Mouse (Mus musculus): ENCODE results near the gene Polr2a.

The Polr2a gene

GRCm38 (mm10) chr11:69758478-69758970 lies at the start of gene Polr2a:
Gene Polr2a (minus strand): TSS chr11:69758637.
- peak; percentile 98 for DNase-seq (ENCODE audit: low spot score)

GRCm38 (mm10) chr11:69807641-69808040 lies 49.2 kb upstream of the Polr2a start:
- no peak for DNase-seq (ENCODE audit: low spot score)

- no peak for DNase-seq (ENCODE audit: low spot score)
These were observed 47.9 kb upstream of the Polr2a start for GRCm38 (mm10) chr11:69806378-69806777.

- DNase-seq (ENCODE audit: low spot score), result peak; percentile 32
These were observed 46.8 kb upstream of the Polr2a start, which contains the start of gene Tmem102 for GRCm38 (mm10) chr11:69804972-69805909. Gene Tmem102 (minus strand): TSS chr11:69805624.

GRCm38 (mm10) chr11:69804652-69804940 lies 46.2 kb upstream of the Polr2a start:
- DNase-seq (ENCODE audit: low spot score), result peak; percentile 23

GRCm38 (mm10) chr11:69803786-69804651 lies 45.6 kb upstream of the Polr2a start:
- peak; percentile 58 for DNase-seq (ENCODE audit: low spot score)

- DNase-seq (ENCODE audit: low spot score), result no peak
These were observed 44.9 kb upstream of the Polr2a start for GRCm38 (mm10) chr11:69803328-69803727.

GRCm38 (mm10) chr11:69802648-69803105 lies 44.2 kb upstream of the Polr2a start:
- DNase-seq (ENCODE audit: low spot score), result peak; percentile 80

- no peak for DNase-seq (ENCODE audit: low spot score)
These were observed 43.0 kb upstream of the Polr2a start, which contains the start of gene Fgf11 for GRCm38 (mm10) chr11:69801379-69801977. Gene Fgf11 (minus strand): TSS chr11:69801857.

- DNase-seq (ENCODE audit: low spot score), result peak; percentile 54
These were observed 42.2 kb upstream of the Polr2a start for GRCm38 (mm10) chr11:69800392-69801197.

- DNase-seq (ENCODE audit: low spot score), result no peak
These were observed 41.6 kb upstream of the Polr2a start for GRCm38 (mm10) chr11:69800138-69800391.

GRCm38 (mm10) chr11:69799394-69800137 lies 41.1 kb upstream of the Polr2a start:
- DNase-seq (ENCODE audit: low spot score), result no peak

- no peak for DNase-seq (ENCODE audit: low spot score)
These were observed 39.5 kb upstream of the Polr2a start for GRCm38 (mm10) chr11:69797924-69798323.

GRCm38 (mm10) chr11:69795983-69796435 lies 37.6 kb upstream of the Polr2a start:
- DNase-seq (ENCODE audit: low spot score), result no peak

GRCm38 (mm10) chr11:69795168-69795982 lies 36.9 kb upstream of the Polr2a start, which contains the start of gene Chrnb1:
Gene Chrnb1 (minus strand): TSS chr11:69795943.
- DNase-seq (ENCODE audit: low spot score), result peak; percentile 84

- no peak for DNase-seq (ENCODE audit: low spot score)
These were observed 35.0 kb upstream of the Polr2a start for GRCm38 (mm10) chr11:69793429-69793828.

- DNase-seq (ENCODE audit: low spot score), result no peak
These were observed 33.0 kb upstream of the Polr2a start for GRCm38 (mm10) chr11:69791420-69791819.

- DNase-seq (ENCODE audit: low spot score), result no peak
These were observed 31.0 kb upstream of the Polr2a start for GRCm38 (mm10) chr11:69789431-69789830.

GRCm38 (mm10) chr11:69787306-69787705 lies 28.9 kb upstream of the Polr2a start:
- no peak for DNase-seq (ENCODE audit: low spot score)

Measured in urinary bladder, postnatal 25 days (tissue).